Mouse (Mus musculus): Measurements from ENCODE around the gene Hscb. TPM values are rescaled to one million over a fixed set of nuclear protein-coding genes. Genes with fewer than 3 reads are reported as not detected.
"Not testable (repeated sequence)": the region's sequence is repeated elsewhere in the genome, so short reads cannot be mapped to it uniquely, and the experiment has no call there.

Gene Hscb
- polyA plus RNA-seq, 1 experiment from 2014 or later: 7.7 TPM

GRCm38 (mm10) chr5:110839038-110839677 is 419 bp downstream of the Hscb start:
- H3K27me3 ChIP-seq (ENCODE audit: control insufficient read depth, insufficient read depth, low read depth, low read length): no peaks in the 10 kb centered on the region
- peaks cover 9% of the 10 kb centered on the region for H3K4me1 ChIP-seq (ENCODE audit: control insufficient read depth, insufficient read depth, low read length)
- peak overlapping the region; percentile 69 for H3K9ac ChIP-seq (ENCODE audit: low read depth, low read length)
- no peaks in the 10 kb centered on the region for H3K9me3 ChIP-seq (replicated peaks; ENCODE audit: control insufficient read depth, low read length, poor library complexity, severe bottlenecking)
- peak overlapping the region; percentile 61 for H3K27ac ChIP-seq (ENCODE audit: low read length)
- ATAC-seq: peak; percentile 87
- H3K4me2 ChIP-seq (ENCODE audit: low read length): peak overlapping the region; percentile 80
- peak overlapping the region; percentile 69 for H3K4me3 ChIP-seq (ENCODE audit: low read depth, low read length)
- H3K36me3 ChIP-seq (ENCODE audit: control insufficient read depth, insufficient read depth, low read length): no peaks in the 10 kb centered on the region
- WGBS: 8% methylated on average over 28 of the region's 28 CpGs

- H3K4me3 ChIP-seq (ENCODE audit: low read depth, low read length); H3K9ac ChIP-seq (ENCODE audit: low read depth, low read length); H3K9me3 ChIP-seq (replicated peaks; ENCODE audit: control insufficient read depth, low read length, poor library complexity, severe bottlenecking); H3K27ac ChIP-seq (ENCODE audit: low read length); H3K36me3 ChIP-seq (ENCODE audit: control insufficient read depth, insufficient read depth, low read length); ATAC-seq; H3K4me2 ChIP-seq (ENCODE audit: low read length); H3K4me1 ChIP-seq (ENCODE audit: control insufficient read depth, insufficient read depth, low read length); H3K27me3 ChIP-seq (ENCODE audit: control insufficient read depth, insufficient read depth, low read depth, low read length): not testable (repeated sequence)
- 94% methylated on average over 5 of the region's 5 CpGs for WGBS
Observed at GRCm38 (mm10) chr5:110838016-110838415, 1.6 kb downstream of the Hscb start.

- Histone ChIP-seq H3K4me3 (ENCODE audit: low read depth, low read length) (no peak overlapping the region), H3K9ac (ENCODE audit: low read depth, low read length) (no peak overlapping the region), H3K9me3 (replicated peaks; ENCODE audit: control insufficient read depth, low read length, poor library complexity, severe bottlenecking) (no peaks in the 10 kb centered on the region), H3K27me3 (ENCODE audit: control insufficient read depth, insufficient read depth, low read depth, low read length) (no peaks in the 10 kb centered on the region), H3K27ac (ENCODE audit: low read length) (no peak overlapping the region), H3K4me1 (ENCODE audit: control insufficient read depth, insufficient read depth, low read length) (peaks cover 9% of the 10 kb centered on the region), H3K4me2 (ENCODE audit: low read length) (no peak overlapping the region), H3K36me3 (ENCODE audit: control insufficient read depth, insufficient read depth, low read length) (no peaks in the 10 kb centered on the region)
- 25% methylated on average over 3 of the region's 3 CpGs for WGBS
- ATAC-seq: no peak
Observed at GRCm38 (mm10) chr5:110835959-110836358, 3.6 kb downstream of the Hscb start.

GRCm38 (mm10) chr5:110831036-110831720 is 8.4 kb downstream of the Hscb start:
- Histone ChIP-seq H3K36me3 (ENCODE audit: control insufficient read depth, insufficient read depth, low read length) (no peaks in the 10 kb centered on the region), H3K4me2 (ENCODE audit: low read length) (no peak overlapping the region), H3K9me3 (replicated peaks; ENCODE audit: control insufficient read depth, low read length, poor library complexity, severe bottlenecking) (no peaks in the 10 kb centered on the region), H3K9ac (ENCODE audit: low read depth, low read length) (no peak overlapping the region), H3K4me1 (ENCODE audit: control insufficient read depth, insufficient read depth, low read length) (no peaks in the 10 kb centered on the region), H3K27me3 (ENCODE audit: control insufficient read depth, insufficient read depth, low read depth, low read length) (no peaks in the 10 kb centered on the region), H3K4me3 (ENCODE audit: low read depth, low read length) (no peak overlapping the region), H3K27ac (ENCODE audit: low read length) (no peak overlapping the region)
- 92% methylated on average over 5 of the region's 5 CpGs for WGBS
- no peak for ATAC-seq

- no peak overlapping the region for H3K4me3 ChIP-seq (ENCODE audit: low read depth, low read length)
- 94% methylated on average over 5 of the region's 5 CpGs for WGBS
- ATAC-seq: no peak
Observed at GRCm38 (mm10) chr5:110827576-110827975, 12.0 kb downstream of the Hscb start.

GRCm38 (mm10) chr5:110826781-110827495 is 12.6 kb downstream of the Hscb start:
- no peaks in the 10 kb centered on the region for H3K4me1 ChIP-seq (ENCODE audit: control insufficient read depth, insufficient read depth, low read length)
- H3K9ac ChIP-seq (ENCODE audit: low read depth, low read length): no peak overlapping the region
- no peak for ATAC-seq
- 92% methylated on average over 8 of the region's 8 CpGs for WGBS
- no peak overlapping the region for H3K4me2 ChIP-seq (ENCODE audit: low read length)
- no peak overlapping the region for H3K27ac ChIP-seq (ENCODE audit: low read length)
- no peaks in the 10 kb centered on the region for H3K36me3 ChIP-seq (ENCODE audit: control insufficient read depth, insufficient read depth, low read length)
- no peaks in the 10 kb centered on the region for H3K9me3 ChIP-seq (replicated peaks; ENCODE audit: control insufficient read depth, low read length, poor library complexity, severe bottlenecking)
- no peaks in the 10 kb centered on the region for H3K27me3 ChIP-seq (ENCODE audit: control insufficient read depth, insufficient read depth, low read depth, low read length)
- H3K4me3 ChIP-seq (ENCODE audit: low read depth, low read length): no peak overlapping the region

More at GRCm38 (mm10) chr5:110827576-110827975, 12.0 kb downstream of the Hscb start:
- no peaks in the 10 kb centered on the region for H3K27me3 ChIP-seq (ENCODE audit: control insufficient read depth, insufficient read depth, low read depth, low read length)
- no peaks in the 10 kb centered on the region for H3K9me3 ChIP-seq (replicated peaks; ENCODE audit: control insufficient read depth, low read length, poor library complexity, severe bottlenecking)
- H3K36me3 ChIP-seq (ENCODE audit: control insufficient read depth, insufficient read depth, low read length): no peaks in the 10 kb centered on the region
- no peak overlapping the region for H3K27ac ChIP-seq (ENCODE audit: low read length)
- H3K4me1 ChIP-seq (ENCODE audit: control insufficient read depth, insufficient read depth, low read length): no peaks in the 10 kb centered on the region
- H3K9ac ChIP-seq (ENCODE audit: low read depth, low read length): no peak overlapping the region
- no peak overlapping the region for H3K4me2 ChIP-seq (ENCODE audit: low read length)

- WGBS: 89% methylated on average over 4 of the region's 4 CpGs
- Histone ChIP-seq H3K4me2 (ENCODE audit: low read length) (no peak overlapping the region), H3K9ac (ENCODE audit: low read depth, low read length) (no peak overlapping the region), H3K9me3 (replicated peaks; ENCODE audit: control insufficient read depth, low read length, poor library complexity, severe bottlenecking) (no peaks in the 10 kb centered on the region), H3K4me1 (ENCODE audit: control insufficient read depth, insufficient read depth, low read length) (no peaks in the 10 kb centered on the region), H3K27me3 (ENCODE audit: control insufficient read depth, insufficient read depth, low read depth, low read length) (no peaks in the 10 kb centered on the region), H3K36me3 (ENCODE audit: control insufficient read depth, insufficient read depth, low read length) (no peaks in the 10 kb centered on the region), H3K27ac (ENCODE audit: low read length) (no peak overlapping the region), H3K4me3 (ENCODE audit: low read depth, low read length) (no peak overlapping the region)
- no peak for ATAC-seq
Observed at GRCm38 (mm10) chr5:110824421-110824820, 15.2 kb downstream of the Hscb start.

GRCm38 (mm10) chr5:110809667-110810325 is 29.8 kb downstream of the Hscb start, which contains the start of gene Ulk1:
Gene Ulk1, minus strand, starts transcription at chr5:110810097.
- peak within 1 kb of the TSS; percentile 97 for H3K9ac ChIP-seq (ENCODE audit: low read depth, low read length)
- H3K27ac ChIP-seq (ENCODE audit: low read length): peak within 1 kb of the TSS; percentile 83
- peak within 1 kb of the TSS; percentile 88 for H3K4me3 ChIP-seq (ENCODE audit: low read depth, low read length)
- peaks cover 30% of the 10 kb centered on the region for H3K4me1 ChIP-seq (ENCODE audit: control insufficient read depth, insufficient read depth, low read length)
- H3K9me3 ChIP-seq (replicated peaks; ENCODE audit: control insufficient read depth, low read length, poor library complexity, severe bottlenecking): no peaks in the 10 kb centered on the region
- under 1% methylated on average over 78 of the region's 80 CpGs for WGBS
- H3K36me3 ChIP-seq (ENCODE audit: control insufficient read depth, insufficient read depth, low read length): no peaks in the 10 kb centered on the region; the same call in 1 of the 2 replicates
- peak; percentile 94 for ATAC-seq
- H3K4me2 ChIP-seq (ENCODE audit: low read length): peak within 1 kb of the TSS; percentile 78
- H3K27me3 ChIP-seq (ENCODE audit: control insufficient read depth, insufficient read depth, low read depth, low read length): no peaks in the 10 kb centered on the region

Measured in midbrain, embryonic 16.5 days (tissue).